Mouse (Mus musculus) lung, adult 2 months (tissue): ENCODE data around the gene Fras1. TPM values are rescaled to one million over a fixed set of nuclear protein-coding genes. Genes with fewer than 3 reads are reported as not detected.

Experiments used
- DNase-seq: peaks from one replicate; pipeline ENCODE4 v3.0.0; 2022
- H3K4me1 ChIP-seq: fragments of 200-500 bp; 2 replicates; pipeline ENCODE4 v1.6.1; 2011; ENCODE audit warnings: low read length; ENCODE audit not compliant: control insufficient read depth, insufficient read depth
- H3K4me3 ChIP-seq: fragments of 200-500 bp; replicated peaks from 2 replicates; pipeline ENCODE3; 2011; ENCODE audit warnings: low read depth, mild to moderate bottlenecking, control low read depth, low read length; ENCODE audit errors: extremely low read depth
- CTCF ChIP-seq: fragments of 200-500 bp; IDR thresholded peaks from 2 replicates; pipeline ENCODE4 v1.5.1; 2011; ENCODE audit warnings: mild to moderate bottlenecking, low read length, control low read depth; ENCODE audit not compliant: insufficient read depth
- POLR2A ChIP-seq: fragments of 200-500 bp; IDR thresholded peaks from 2 replicates; pipeline ENCODE4 v1.6.1; 2011; ENCODE audit warnings: low read depth, mild to moderate bottlenecking, control low read depth, low read length, borderline replicate concordance; ENCODE audit errors: extremely low read depth
- WGBS: fragments of 180-500 bp; shearing (Covaris S2); methylation state at CpG from one replicate; pipeline ENCODE4 v1.1.7; 2018; 5-methylcytosine and 5-hydroxymethylcytosine counted together
- polyA plus RNA-seq: library from polyadenylated mRNA; depleted of rRNA; stranded (reverse); fragments of >200 nt; gene quantifications from 2 replicates; pipeline ENCODE4 v1.2.3, GENCODE M21; 2012

Gene Fras1
- polyA plus RNA-seq, 1 experiment = 2.0 TPM

DNA sequence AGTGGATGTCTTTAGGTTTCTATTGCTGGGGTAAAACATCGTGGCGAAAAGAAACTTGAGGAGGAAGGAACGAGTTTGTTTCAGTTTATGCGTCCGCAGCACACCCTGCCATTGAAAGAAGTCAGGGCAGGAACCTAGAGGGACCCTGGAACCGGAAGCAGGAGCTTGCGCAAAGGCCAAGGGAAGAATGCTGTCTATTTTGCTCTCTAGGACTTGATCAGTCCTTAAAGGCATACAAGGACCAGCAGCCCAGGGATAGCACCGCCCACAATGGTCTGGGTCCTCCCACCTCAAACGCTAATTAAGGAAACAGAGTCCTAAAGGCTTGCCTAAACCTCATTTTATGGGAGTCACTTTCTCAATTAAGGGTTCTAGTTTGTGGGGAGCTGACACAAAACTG lies 418.7 kb downstream of the Fras1 start:
- peaks cover 21% of the 10 kb centered on the region for H3K4me1 ChIP-seq
- TF ChIP-seq POLR2A = no peak
- DNase-seq = peak; percentile 29
- 23% methylated on average over 9 of the region's 9 CpGs for WGBS
- H3K4me3 ChIP-seq = peak overlapping the region; percentile 46

DNA sequence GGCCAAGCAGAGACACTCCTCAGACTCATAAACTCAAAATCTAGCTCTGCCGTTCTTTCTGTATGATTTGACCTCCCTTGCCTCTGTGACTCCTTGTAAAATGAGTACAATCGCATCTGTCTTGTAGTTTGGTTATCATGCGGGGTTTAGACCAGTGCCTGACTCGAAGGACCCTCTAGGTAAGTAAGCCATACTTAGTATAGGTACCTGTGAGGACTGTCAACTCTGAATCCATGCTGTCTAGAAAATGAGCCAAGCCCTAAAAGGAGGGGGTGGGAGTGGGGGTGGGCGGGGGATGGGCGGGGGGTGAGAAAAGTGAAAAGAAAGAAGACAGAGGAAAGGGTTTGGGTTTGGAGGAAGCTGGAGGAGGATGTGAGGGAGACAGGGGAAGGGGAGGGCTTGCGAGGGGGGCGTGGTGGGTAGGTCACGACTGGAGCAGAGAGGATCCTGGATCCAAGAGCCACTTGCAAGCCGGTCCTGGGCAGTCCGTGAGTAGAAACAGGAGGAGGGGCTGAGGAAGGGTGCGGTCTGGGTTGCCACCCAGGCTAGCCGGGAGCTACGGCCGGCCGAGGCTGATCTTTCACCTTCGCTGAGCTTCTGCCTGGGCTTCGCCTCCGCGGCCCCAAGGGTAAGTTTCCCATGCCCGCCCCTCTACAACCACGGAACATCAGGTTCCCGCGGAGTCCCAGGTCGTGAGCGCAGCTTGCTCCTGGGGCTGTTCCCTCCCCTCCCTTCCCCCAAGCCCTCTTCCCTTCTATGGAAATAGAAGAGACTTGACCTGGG lies 419.4 kb downstream of the Fras1 start, which contains the start of gene Anxa3:
Anxa3 (plus strand) TSS at position 404 of the 783 bp plus-strand sequence.
- DNase-seq = peak; percentile 74
- 6% methylated on average over 26 of the region's 26 CpGs for WGBS
- Histone ChIP-seq H3K4me3 (peak within 1 kb of the TSS; percentile 82), H3K4me1 (peaks cover 21% of the 10 kb centered on the region)
- TF ChIP-seq POLR2A (peak; percentile 95), CTCF (no peak)

DNA sequence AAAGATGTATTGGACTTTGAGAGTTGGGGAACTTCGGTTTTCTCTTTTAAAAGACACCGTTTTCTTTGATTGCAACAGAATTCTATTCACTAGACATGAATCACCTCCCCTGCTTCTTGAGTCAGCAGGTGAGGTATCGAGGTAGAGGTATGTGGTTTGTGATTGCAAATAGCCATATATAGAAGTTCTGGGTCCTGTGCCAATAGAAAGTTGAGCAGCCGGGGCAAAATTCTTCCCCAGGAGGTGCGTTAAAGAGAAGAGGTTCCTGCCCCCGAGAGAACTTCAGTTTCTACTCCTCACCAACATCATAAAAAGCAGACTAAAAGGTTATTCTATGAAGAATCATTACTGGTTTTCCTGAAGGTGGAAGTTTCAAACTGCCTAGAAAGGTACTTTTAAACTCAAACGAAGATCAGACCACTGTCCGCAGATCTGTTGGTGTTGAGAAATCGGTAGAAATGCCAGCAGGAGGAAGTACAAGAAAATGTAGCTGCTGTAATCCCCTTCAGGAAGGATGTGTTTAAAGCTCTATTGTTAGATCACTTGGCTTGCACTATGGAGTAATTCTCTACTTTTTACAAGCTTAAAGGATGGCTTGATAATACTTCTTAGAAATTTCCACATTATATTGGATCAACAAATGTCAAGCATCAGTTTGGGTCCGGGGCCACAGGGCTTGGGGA lies 420.3 kb downstream of the Fras1 start:
- no peak for DNase-seq
- 7% methylated on average over 10 of the region's 10 CpGs for WGBS
- no peak for TF ChIP-seq CTCF
- no peak for TF ChIP-seq POLR2A
- peak overlapping the region; percentile 82 for H3K4me3 ChIP-seq
- peaks cover 21% of the 10 kb centered on the region for H3K4me1 ChIP-seq

- H3K4me1 ChIP-seq = peaks cover 33% of the 10 kb centered on the region
- DNase-seq = peak; percentile 36
- H3K4me3 ChIP-seq = no peak overlapping the region
- TF ChIP-seq POLR2A = no peak
- TF ChIP-seq CTCF = no peak
- 25% methylated on average over 1 of the region's 1 CpGs for WGBS
Measured at GRCm38 (mm10) chr5:96795752-96796151, 422.0 kb downstream of the Fras1 start.

- no peak overlapping the region for H3K4me3 ChIP-seq
- TF ChIP-seq POLR2A (no peak), CTCF (no peak)
- WGBS = 70% methylated on average over 6 of the region's 6 CpGs
- peaks cover 40% of the 10 kb centered on the region for H3K4me1 ChIP-seq
- no peak for DNase-seq
Measured at GRCm38 (mm10) chr5:96797465-96797864, 423.7 kb downstream of the Fras1 start.

- TF ChIP-seq POLR2A (no peak), CTCF (no peak)
- H3K4me3 ChIP-seq = no peak overlapping the region
- peaks cover 46% of the 10 kb centered on the region for H3K4me1 ChIP-seq
- no peak for DNase-seq
- WGBS = 71% methylated on average over 9 of the region's 9 CpGs
Measured at GRCm38 (mm10) chr5:96799165-96799564, 425.4 kb downstream of the Fras1 start.

DNA sequence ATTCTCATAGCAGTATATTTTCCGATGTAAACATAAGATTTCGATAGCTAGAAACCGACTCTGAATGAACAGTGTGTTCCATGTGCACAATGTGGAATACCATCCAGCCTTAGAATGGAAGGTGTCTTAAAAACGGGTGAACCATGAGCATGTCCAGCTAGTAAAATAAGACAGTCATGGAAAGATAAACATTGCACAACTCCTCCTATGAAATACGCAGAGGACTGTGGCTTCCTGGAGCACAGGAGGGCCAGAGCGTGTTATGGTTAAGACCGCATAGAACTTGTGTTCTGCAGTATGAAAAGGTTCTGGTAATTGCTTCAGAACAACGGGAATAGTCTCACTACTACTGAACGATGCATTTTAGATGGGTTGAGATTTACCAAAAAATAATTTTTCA lies 426.2 kb downstream of the Fras1 start:
- DNase-seq = no peak
- 55% methylated on average over 9 of the region's 9 CpGs for WGBS
- Histone ChIP-seq H3K4me3 (no peak overlapping the region), H3K4me1 (peaks cover 48% of the 10 kb centered on the region)
- TF ChIP-seq CTCF = no peak
- TF ChIP-seq POLR2A = no peak

DNA sequence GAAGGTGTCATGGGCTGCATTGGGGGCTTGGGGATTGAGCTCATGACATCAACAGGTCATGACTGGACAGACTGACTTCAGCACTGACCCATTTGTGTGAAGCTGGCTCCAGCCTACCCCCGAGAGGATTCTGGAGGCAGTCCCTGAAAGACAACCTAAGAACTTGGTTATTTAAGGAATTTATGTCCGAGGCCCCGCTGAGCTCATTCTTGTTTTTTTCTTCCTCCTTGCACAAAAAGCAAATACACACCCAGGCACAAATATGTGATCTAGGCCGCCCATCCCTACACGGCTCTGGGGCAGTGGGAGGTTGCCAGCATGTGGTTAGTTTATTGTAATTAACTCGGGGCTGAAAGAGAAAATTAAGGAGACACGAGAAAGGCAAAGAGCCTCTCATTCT lies 428.4 kb downstream of the Fras1 start:
- peak; percentile 28 for DNase-seq
- no peak for TF ChIP-seq POLR2A
- no peak for TF ChIP-seq CTCF
- WGBS = 31% methylated on average over 7 of the region's 7 CpGs
- Histone ChIP-seq H3K4me3 (no peak overlapping the region), H3K4me1 (peaks cover 46% of the 10 kb centered on the region)

DNA sequence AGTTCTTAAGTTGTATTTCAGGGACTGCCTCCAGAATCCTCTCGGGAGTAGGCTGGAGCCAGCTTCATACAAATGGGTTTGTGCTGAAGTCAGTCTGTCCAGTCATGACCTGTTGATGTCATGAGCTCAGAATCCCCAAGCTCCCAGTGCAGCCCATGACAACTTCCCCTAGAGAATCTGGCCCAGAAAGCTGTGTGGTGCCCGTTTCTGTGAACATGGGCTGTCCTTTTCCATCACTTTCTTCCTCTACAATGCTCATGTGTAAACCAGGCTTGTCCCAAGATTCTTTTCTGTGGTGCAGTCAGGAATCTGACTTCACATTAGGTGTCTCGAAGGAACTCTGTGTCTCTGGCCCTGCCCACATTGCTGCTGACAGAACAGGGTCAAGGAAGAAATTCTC lies 429.3 kb downstream of the Fras1 start:
- DNase-seq = peak; percentile 33
- Histone ChIP-seq H3K4me3 (no peak overlapping the region), H3K4me1 (peaks cover 46% of the 10 kb centered on the region)
- WGBS = 17% methylated on average over 3 of the region's 3 CpGs
- no peak for TF ChIP-seq POLR2A
- no peak for TF ChIP-seq CTCF

GRCm38 (mm10) chr5:96804304-96804703 lies 430.5 kb downstream of the Fras1 start:
- DNase-seq = peak; percentile 25
- Histone ChIP-seq H3K4me3 (no peak overlapping the region), H3K4me1 (peaks cover 48% of the 10 kb centered on the region)
- 16% methylated on average over 4 of the region's 4 CpGs for WGBS
- TF ChIP-seq POLR2A (no peak), CTCF (no peak)
